Mouse (Mus musculus) heart, adult 2 months (tissue): ENCODE measurements around the gene Pbx1. TPM values are rescaled to one million over a fixed set of nuclear protein-coding genes. Genes with fewer than 3 reads are reported as not detected.

ENCODE experiments used
- DNase-seq, 2 experiments: peaks; one replicate each; pipeline ENCODE4 v3.0.0; 2021
- H3K27ac ChIP-seq: fragments of 200-600 bp; 2 replicates; pipeline ENCODE4 v1.8.1; 2022
- H3K27me3 ChIP-seq: fragments of 200-500 bp; 2 replicates; pipeline ENCODE4 v1.6.1; 2012; ENCODE audit warnings: mild to moderate bottlenecking, low read length, inconsistent platforms, mixed read lengths; ENCODE audit not compliant: control insufficient read depth, insufficient read depth
- H3K36me3 ChIP-seq: fragments of 200-500 bp; 2 replicates; pipeline ENCODE4 v1.6.1; 2012; ENCODE audit warnings: low read length, inconsistent platforms; ENCODE audit not compliant: control insufficient read depth, insufficient read depth
- H3K4me1 ChIP-seq: fragments of 200-500 bp; 2 replicates; pipeline ENCODE4 v1.6.1; 2011; ENCODE audit warnings: low read length; ENCODE audit not compliant: control insufficient read depth, insufficient read depth
- H3K4me3 ChIP-seq: fragments of 200-600 bp; 2 replicates; pipeline ENCODE4 v1.8.1; 2022
- H3K79me2 ChIP-seq: fragments of 200-500 bp; replicated peaks from 2 replicates; pipeline ENCODE4 v1.6.1; 2012; ENCODE audit warnings: mild to moderate bottlenecking, inconsistent platforms, low read length, moderate library complexity, mixed read lengths; ENCODE audit not compliant: control insufficient read depth, insufficient read depth
- H3K9ac ChIP-seq: fragments of 200-500 bp; 2 replicates; pipeline ENCODE4 v1.6.1; 2012; ENCODE audit warnings: low read depth, mild to moderate bottlenecking, control low read depth, inconsistent platforms, low read length, mixed read lengths
- CTCF ChIP-seq: fragments of 200-600 bp; IDR thresholded peaks from 2 replicates; pipeline ENCODE4 v1.8.1; 2022; ENCODE audit warnings: antibody characterized with exemption, mild to moderate bottlenecking, moderate library complexity
- EP300 ChIP-seq: fragments of 200-500 bp; IDR thresholded peaks from 2 replicates; pipeline ENCODE4 v1.6.1; 2011; ENCODE audit warnings: low read depth, low read length, control low read depth; ENCODE audit not compliant: insufficient read depth
- POLR2A ChIP-seq: fragments of 200-500 bp; IDR thresholded peaks from 2 replicates; pipeline ENCODE4 v1.6.1; 2011; ENCODE audit warnings: mild to moderate bottlenecking, low read depth, low read length, control low read depth; ENCODE audit not compliant: insufficient read depth
- WGBS: fragments of 180-500 bp; shearing (Covaris S2); methylation state at CpG from one replicate; pipeline ENCODE4 v1.1.7; 2018; 5-methylcytosine and 5-hydroxymethylcytosine counted together
- intact Hi-C: fragments of 180-260 bp; cut with DNase I; formaldehyde crosslinking; loops from one replicate; pipeline ENCODE4 v1.15.1; 2025
- polyA plus RNA-seq: library from polyadenylated mRNA; depleted of rRNA; stranded (reverse); fragments of >200 nt; gene quantifications from 2 replicates; pipeline ENCODE4 v1.2.3, GENCODE M21; 2012
- total RNA-seq, 2 experiments: library from RNA; stranded (reverse); gene quantifications; 2 replicates each; pipeline ENCODE4 v1.2.3; 2021

Gene Pbx1
- total and polyA plus RNA-seq, 3 experiments: 33.1 to 54.7 (median 52.8) TPM

- H3K4me3 ChIP-seq: no peak overlapping the region
- H3K4me1 ChIP-seq: peaks cover 22% of the 10 kb centered on the region
- H3K27ac ChIP-seq: no peak overlapping the region; the same call in 1 of the 2 replicates
- no peak for DNase-seq
- no peak for TF ChIP-seq CTCF
- TF ChIP-seq POLR2A: no peak
- no peak for TF ChIP-seq EP300
- H3K27me3 ChIP-seq: no peaks in the 10 kb centered on the region
- intact Hi-C loops: no loop called here
- H3K9ac ChIP-seq: no peak overlapping the region
- peaks cover 5% of the 10 kb centered on the region for H3K79me2 ChIP-seq
- peaks cover 21% of the 10 kb centered on the region for H3K36me3 ChIP-seq
Observed at GRCm38 (mm10) chr1:168390748-168391147, 41.3 kb downstream of the Pbx1 start.

- intact Hi-C loops: no loop called here
Observed at GRCm38 (mm10) chr1:168386159-168386558, 45.9 kb downstream of the Pbx1 start.

GRCm38 (mm10) chr1:168384594-168384955 is 47.5 kb downstream of the Pbx1 start:
- peaks cover 5% of the 10 kb centered on the region for H3K36me3 ChIP-seq
- no peaks in the 10 kb centered on the region for H3K27me3 ChIP-seq
- H3K4me1 ChIP-seq: peaks cover 15% of the 10 kb centered on the region
- no peak for DNase-seq
- H3K9ac ChIP-seq: no peak overlapping the region
- WGBS: 21% methylated on average over 6 of the region's 6 CpGs
- peak overlapping the region; percentile 93 for H3K27ac ChIP-seq
- TF ChIP-seq EP300 (no peak), CTCF (no peak), POLR2A (no peak)
- peaks cover 5% of the 10 kb centered on the region for H3K79me2 ChIP-seq
- intact Hi-C loops: no loop called here
- no peak overlapping the region for H3K4me3 ChIP-seq

More at GRCm38 (mm10) chr1:168386159-168386558, 45.9 kb downstream of the Pbx1 start:
- no peak for DNase-seq
- WGBS: 88% methylated on average over 6 of the region's 6 CpGs
- Histone ChIP-seq H3K27me3 (no peaks in the 10 kb centered on the region), H3K79me2 (peaks cover 5% of the 10 kb centered on the region), H3K4me3 (no peak overlapping the region), H3K9ac (no peak overlapping the region), H3K36me3 (peaks cover 10% of the 10 kb centered on the region), H3K27ac (no peak overlapping the region), H3K4me1 (peaks cover 15% of the 10 kb centered on the region)
- TF ChIP-seq POLR2A: no peak
- no peak for TF ChIP-seq EP300
- TF ChIP-seq CTCF: no peak

GRCm38 (mm10) chr1:168383832-168384593 is 48.1 kb downstream of the Pbx1 start:
- Histone ChIP-seq H3K27me3 (no peaks in the 10 kb centered on the region), H3K4me1 (peaks cover 15% of the 10 kb centered on the region), H3K79me2 (peaks cover 3% of the 10 kb centered on the region), H3K27ac (peak overlapping the region; percentile 93), H3K4me3 (no peak overlapping the region), H3K9ac (no peak overlapping the region), H3K36me3 (peaks cover 5% of the 10 kb centered on the region)
- no peak for DNase-seq
- WGBS: 55% methylated on average over 5 of the region's 5 CpGs
- TF ChIP-seq EP300 (no peak), CTCF (no peak)
- intact Hi-C loops: loop anchor here (2.0 kb wide), 1 partner anchor 47 kb away; no protein-coding TSS in a partner anchor

- TF ChIP-seq EP300 (0 out of 2 replicates have a peak, but pooled peaks have one; percentile 5), CTCF (no peak), POLR2A (peak; percentile 38; the same call in 1 of the 2 replicates)
- intact Hi-C loops: loop anchor here (2.0 kb wide), 1 partner anchor 48 kb away; no protein-coding TSS in a partner anchor
- Histone ChIP-seq H3K9ac (peak overlapping the region; percentile 38), H3K4me1 (peaks cover 15% of the 10 kb centered on the region), H3K36me3 (peaks cover 5% of the 10 kb centered on the region), H3K27me3 (no peaks in the 10 kb centered on the region), H3K4me3 (no peak overlapping the region), H3K27ac (peak overlapping the region; percentile 93), H3K79me2 (peaks cover 1% of the 10 kb centered on the region; the same call in 1 of the 2 replicates)
- WGBS: 21% methylated on average over 4 of the region's 4 CpGs
- peak; percentile 40 to 68 for DNase-seq
Observed at GRCm38 (mm10) chr1:168382823-168383157, 49.3 kb downstream of the Pbx1 start.

- intact Hi-C loops: loop anchor here (2.0 kb wide), 1 partner anchor 49 kb away; no protein-coding TSS in a partner anchor
- Histone ChIP-seq H3K36me3 (peaks cover 5% of the 10 kb centered on the region), H3K4me1 (peaks cover 15% of the 10 kb centered on the region), H3K27ac (peak overlapping the region; percentile 93), H3K79me2 (peaks cover 1% of the 10 kb centered on the region; the same call in 1 of the 2 replicates), H3K9ac (peak overlapping the region; percentile 38), H3K4me3 (no peak overlapping the region), H3K27me3 (no peaks in the 10 kb centered on the region)
- 57% methylated on average over 9 of the region's 9 CpGs for WGBS
- peak in 1 of 2 experiments; percentile 28 for DNase-seq
- TF ChIP-seq POLR2A: no peak
- 0 out of 2 replicates have a peak, but pooled peaks have one; percentile 4 for TF ChIP-seq EP300
Observed at GRCm38 (mm10) chr1:168382106-168382822, 49.8 kb downstream of the Pbx1 start.
